Mouse (Mus musculus) ES-E14 (cell line): ENCODE results near the gene Mau2.

Experiments used
- HCFC1 ChIP-seq: IDR thresholded peaks from 2 replicates; pipeline ENCODE4 v1.6.1; 2012; ENCODE audit warnings: low read length, inconsistent platforms, borderline replicate concordance; ENCODE audit not compliant: insufficient read depth
- ZC3H11A ChIP-seq: IDR thresholded peaks from 2 replicates; pipeline ENCODE4 v1.6.1; 2012; ENCODE audit warnings: low read depth, mild to moderate bottlenecking, inconsistent platforms, low read length, borderline replicate concordance
- ZNF384 ChIP-seq: IDR thresholded peaks from 2 replicates; pipeline ENCODE4 v1.6.1; 2012; ENCODE audit warnings: low read depth, low read length, inconsistent platforms

DNA sequence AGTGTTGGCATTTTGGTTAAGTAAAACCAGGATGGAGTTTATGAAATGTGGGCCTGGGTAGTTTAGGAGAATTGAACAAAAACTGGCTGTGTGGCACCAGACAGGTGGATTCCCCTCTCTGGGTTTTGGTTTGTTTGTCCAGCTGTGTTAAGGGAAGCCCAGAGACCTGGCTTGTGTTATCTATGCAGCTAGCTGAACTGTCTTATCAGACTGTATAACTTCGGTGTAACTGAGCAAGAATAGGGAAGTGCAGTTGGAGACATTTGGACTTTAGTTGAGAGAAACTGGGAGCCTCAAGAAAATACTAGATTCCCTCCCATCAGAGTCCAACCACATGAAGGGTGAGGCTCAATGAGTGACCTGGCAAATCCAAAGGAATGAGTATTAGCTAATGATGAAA, 31.1 kb upstream of the Mau2 start:
- TF ChIP-seq ZC3H11A (no peak), ZNF384 (no peak), HCFC1 (no peak)
